Mouse (Mus musculus) c-Kit-negative CD71-positive TER-119-positive erythroid progenitor cells, embryonic 14.5 days (primary cell): ENCODE measurements around the gene Maz.
A peak's percentile ranks its signal among the peaks of the same experiment; 100 is the strongest.

Experiments
- DNase-seq: peaks from one replicate; pipeline ENCODE4 v3.0.0-alpha.2; 2013; ENCODE audit warnings: low read depth, low spot score

Maz gene

GRCm38 (mm10) chr7:127008239-127009019 lies 18.4 kb downstream of the Maz start:
- DNase-seq, result peak; percentile 66

DNA sequence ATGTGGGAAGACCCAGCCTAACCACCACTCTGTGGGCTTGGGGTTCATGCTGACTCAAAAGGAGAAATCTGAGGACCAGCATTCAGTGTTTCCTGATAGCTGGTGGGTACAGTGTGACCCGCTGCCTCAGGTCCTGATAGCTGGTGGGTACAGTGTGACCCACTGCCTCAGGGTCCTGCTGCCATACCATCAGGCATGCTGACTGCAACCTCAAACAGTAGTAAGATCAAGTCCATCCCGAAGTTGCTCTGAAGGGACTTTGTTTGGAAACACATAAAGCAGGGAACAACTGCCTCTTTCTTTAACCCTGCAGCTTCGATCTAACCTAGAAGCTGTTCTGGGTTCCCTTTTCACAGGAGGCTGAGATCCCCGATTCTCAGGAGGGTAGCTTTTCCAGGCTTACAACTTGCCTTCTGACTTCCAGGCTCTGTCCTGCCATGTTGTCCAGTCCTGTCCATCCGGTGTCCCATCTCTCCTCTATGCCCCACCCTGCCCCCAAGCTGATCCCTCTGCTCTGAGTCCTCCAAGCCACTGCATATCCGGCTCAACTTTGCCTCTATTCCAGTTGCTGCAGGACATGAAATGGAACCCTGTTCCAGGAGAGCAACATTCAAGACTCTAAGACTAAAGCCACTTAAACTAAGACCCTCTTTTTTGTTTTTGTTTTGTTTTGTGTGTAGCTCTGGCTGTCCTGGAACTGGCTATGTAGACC lies 19.4 kb downstream of the Maz start:
- no peak for DNase-seq

DNA sequence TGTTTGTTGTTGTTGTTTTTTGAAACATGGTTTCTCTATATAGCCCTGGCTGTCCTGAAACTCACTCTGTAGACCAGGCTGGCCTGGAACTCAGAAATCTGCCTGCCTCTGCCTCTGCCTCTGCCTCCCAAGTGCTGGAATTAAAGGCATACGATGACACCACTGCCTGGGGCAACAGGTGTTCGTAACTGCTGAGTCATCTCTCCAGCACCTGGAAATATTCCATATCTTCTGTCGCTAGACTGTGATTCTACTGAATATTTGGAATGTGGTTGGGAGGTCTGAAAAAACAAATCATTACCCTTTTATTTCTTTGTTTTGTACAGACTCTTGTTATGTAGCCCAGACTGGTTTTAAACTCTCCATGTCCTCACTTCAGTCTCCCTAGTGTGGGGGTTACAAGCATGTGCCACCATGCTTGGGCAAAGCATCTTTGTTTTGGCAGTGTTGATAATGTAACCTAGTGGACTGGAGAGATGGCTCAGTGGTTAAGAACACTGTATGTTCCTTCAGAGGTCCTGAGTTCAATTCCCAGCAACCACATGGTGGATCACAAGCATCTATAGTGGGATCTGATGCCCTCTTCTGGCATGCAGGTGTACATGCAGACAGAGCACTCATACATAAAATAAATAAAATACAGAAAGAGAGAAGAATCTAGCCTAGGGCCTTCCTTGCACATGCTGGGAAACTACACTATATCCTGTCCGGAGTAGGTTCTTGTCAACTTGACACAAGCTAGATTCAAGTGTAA lies 22.5 kb downstream of the Maz start:
- no peak for DNase-seq

GRCm38 (mm10) chr7:127003620-127004019 lies 23.2 kb downstream of the Maz start:
- no peak for DNase-seq

DNA sequence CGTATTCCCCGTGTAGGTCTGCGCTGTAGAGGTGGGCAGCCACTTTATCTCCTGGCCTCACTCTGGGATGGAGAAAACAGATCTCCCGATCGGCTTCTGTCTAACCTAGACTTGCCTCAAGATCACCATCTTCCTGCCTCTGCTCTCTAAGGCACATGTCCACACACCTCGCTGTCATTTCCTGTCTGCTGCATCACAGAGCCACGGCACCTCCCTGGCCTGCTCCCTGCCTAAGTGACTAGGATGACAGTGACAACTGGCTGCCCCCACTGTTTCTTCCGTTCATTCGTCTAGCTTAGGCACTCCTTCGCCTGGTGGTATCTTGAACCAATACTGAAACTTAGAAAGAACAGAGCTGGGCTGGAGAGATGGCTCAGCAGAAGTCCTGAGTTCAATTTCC lies 27.3 kb downstream of the Maz start:
- no peak for DNase-seq

DNA sequence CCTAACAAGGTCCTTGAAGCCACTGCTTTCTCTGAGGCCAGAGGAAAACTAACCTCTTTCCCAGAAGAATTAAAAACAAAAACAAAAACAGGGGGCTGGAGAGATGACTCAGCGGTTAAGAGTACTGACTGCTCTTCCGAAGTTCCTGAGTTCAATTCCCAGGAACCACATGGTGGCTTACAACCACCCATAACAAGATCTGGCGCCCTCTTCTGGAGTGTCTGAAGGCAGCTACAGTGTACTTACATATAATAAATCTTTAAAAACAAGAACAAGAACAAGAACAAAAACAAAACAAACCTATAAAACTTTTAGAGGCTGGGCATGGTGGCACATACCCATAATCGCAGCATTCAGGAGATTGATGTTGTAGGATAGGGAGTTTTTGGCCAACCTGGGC lies 30.4 kb downstream of the Maz start:
- DNase-seq, result no peak

- no peak for DNase-seq
Measured at GRCm38 (mm10) chr7:126988816-126989215, 38.0 kb downstream of the Maz start.

DNA sequence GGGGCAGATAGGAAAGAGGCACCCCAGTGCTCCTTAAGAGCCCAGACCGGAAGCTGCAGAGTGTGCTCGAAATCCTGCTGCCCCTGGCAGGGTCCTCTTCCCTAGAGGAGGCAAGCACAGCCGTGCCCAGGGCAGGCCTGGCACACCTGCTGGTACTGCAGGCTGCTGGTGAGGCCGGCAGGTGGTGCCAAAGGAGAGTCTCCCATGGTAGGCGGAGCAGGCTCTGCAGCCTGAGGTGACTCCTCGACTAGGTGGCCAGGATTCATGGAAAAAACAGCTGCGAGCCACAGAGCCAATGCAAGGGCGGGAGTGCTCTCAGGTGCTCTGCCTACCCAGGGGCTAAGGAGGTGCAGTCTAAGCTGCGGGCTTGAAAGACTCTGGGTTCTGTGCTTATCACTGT lies 40.5 kb downstream of the Maz start:
- no peak for DNase-seq

DNA sequence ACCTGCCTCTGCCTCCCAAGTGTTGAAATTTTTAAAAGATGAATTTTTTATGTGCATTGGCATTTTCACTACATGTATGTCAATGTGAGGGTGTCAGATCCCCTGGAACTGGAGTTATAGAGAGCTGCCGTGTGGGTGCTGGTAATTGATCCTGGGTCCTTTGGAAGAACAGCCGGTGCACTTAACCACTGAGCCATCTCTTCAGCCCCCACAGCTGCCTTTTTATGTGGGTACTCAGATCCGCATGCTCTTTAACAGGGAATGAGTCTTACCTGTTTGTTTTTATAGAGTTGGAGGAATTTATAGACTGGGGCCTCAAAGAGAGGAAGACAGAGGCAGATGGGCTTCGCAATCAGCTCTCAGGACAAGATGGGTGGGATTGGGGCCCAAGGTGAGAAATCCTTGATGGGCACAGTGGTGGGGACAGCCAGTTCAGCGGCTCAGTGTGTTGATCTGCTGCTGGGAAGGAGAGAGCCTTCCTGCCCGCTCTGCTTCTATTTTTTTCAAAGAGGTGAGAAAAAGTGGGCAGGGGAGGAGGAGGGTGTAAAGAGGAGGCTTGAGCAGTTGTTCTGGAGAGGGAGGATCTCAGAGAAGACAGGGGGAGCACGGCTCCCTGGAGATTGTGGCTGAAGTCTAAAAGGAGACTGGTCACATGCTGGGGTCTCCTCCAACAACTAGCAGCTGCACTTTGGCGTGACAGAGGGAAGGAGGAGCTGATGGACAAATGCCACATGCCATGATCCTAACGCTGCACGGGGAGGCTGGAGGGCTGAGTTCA lies 42.0 kb downstream of the Maz start:
- no peak for DNase-seq

- DNase-seq, result no peak
Measured at GRCm38 (mm10) chr7:126983113-126983512, 43.7 kb downstream of the Maz start.

GRCm38 (mm10) chr7:126982054-126982453 lies 44.8 kb downstream of the Maz start:
- no peak for DNase-seq

- DNase-seq, result no peak
Measured at GRCm38 (mm10) chr7:126981601-126982000, 45.2 kb downstream of the Maz start.

GRCm38 (mm10) chr7:126978841-126979240 lies 48.0 kb downstream of the Maz start:
- no peak for DNase-seq

DNA sequence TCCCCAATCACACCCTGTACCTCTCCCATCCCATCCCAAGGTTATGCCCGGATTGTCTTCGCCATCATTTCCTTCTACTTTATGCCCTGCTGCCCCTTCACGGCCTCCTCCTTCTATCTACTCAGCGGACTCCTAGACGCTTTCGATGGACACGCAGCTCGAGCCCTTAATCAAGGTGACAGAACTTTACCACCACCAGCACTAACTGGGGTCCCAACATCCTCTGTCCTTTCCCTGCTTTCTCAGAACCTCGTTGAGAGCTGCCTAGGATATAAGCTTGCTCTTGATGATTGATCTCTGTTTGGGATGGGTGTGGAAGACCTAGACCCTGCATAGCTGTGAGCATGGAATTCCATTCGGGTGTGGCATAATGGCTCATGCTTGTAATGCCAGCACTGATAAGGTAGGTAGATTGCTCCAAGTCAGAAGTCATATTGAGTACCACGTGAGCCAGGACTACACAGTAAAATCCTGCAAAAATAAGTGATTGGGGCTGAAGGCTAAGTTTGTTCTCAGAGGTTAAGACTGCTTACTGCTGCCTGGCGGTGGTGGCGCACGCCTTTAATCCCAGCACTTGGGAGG lies 49.9 kb downstream of the Maz start:
- DNase-seq, result peak; percentile 40

DNA sequence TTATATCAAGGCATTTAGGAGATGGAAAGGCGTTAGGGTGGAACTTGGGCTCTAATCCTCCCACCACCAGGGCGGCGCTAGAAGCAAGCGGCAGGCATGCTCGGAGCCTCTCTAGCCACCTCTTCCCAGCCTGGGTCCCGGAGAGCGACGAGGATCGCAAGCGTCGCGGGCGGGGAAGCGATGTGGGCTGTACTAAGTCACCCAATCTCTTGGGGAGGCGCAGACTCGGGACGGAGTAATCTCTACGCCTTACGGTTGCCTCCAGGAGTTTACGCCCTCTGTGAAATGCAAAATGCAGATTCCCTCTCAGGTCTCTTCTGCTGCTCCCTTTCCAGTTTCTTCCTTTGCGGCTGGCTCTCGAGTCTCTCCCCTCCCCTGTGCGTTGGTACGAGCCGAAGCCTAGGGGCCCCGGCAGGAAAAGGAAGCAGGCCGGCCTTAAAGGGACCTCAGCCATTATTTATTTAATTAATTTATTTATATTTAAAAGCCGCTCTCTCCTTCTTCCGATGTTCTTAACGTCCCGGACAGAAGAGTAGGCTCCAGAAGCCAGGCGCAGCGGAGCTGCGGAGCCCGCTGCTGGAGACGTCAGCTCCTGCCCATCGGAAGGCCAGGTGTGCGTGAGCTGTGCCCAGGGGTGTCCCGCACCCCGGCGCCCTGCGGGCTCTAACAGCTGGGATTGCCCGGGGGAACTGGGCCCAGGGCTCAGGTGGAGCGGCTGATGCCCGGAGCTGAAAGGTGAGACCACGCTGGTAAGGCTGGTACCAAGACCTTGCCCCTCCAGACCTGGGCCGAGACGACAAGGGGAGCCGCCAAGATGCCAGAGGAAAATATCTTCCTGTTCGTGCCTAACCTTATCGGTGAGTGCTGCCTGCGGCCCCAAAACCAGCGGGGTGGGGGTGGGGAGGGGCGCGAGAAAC lies 50.6 kb downstream of the Maz start, which contains the start of gene Cdiptos:
Gene Cdiptos, minus strand, starts transcription at position 149 of the 917 bp plus-strand sequence.
- DNase-seq, result peak; percentile 94

- no peak for DNase-seq
Measured at GRCm38 (mm10) chr7:126975893-126975949, 51.1 kb downstream of the Maz start, which contains the start of gene Cdipt. Gene Cdipt, plus strand, starts transcription at chr7:126975914.

DNA sequence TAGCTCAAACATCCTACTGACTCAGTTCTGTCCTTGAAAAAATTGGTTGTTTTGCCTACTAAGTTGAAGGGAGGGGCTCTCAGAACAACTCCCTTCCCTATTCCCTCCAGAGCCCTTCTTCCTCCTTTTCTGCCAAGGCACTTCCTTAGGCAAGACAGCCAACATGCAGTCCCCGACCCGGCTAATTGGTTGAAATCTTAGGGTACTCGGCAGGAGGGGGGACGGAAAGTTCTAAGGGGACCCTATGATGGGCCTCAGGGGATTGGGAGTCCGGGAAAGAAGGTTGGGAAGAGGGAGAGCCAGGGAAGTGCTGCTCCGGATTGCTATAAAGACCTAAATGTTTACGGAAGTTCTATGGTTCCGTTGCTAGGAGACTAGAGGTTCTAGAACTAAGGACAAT lies 51.3 kb downstream of the Maz start:
- DNase-seq, result no peak
